Mouse (Mus musculus) cerebellum, adult 2 months (tissue): ENCODE results near the gene Diras2. TPM values are rescaled to one million over a fixed set of nuclear protein-coding genes. Genes with fewer than 3 reads are reported as not detected.

Source experiments
- DNase-seq, 2 experiments: peaks; one replicate each; pipeline ENCODE4 v3.0.0; 2021
- H3K27ac ChIP-seq: fragments of 200-500 bp; 2 replicates; pipeline ENCODE4 v1.5.1; 2012; ENCODE audit warnings: low read length, control low read depth, inconsistent platforms; ENCODE audit not compliant: insufficient read depth
- H3K27me3 ChIP-seq: fragments of 200-500 bp; 2 replicates; pipeline ENCODE4 v1.6.1; 2012; ENCODE audit warnings: inconsistent platforms, mild to moderate bottlenecking, low read length, moderate library complexity; ENCODE audit not compliant: control insufficient read depth, insufficient read depth
- H3K4me1 ChIP-seq: fragments of 200-500 bp; 2 replicates; pipeline ENCODE4 v1.6.1; 2011; ENCODE audit warnings: low read length; ENCODE audit not compliant: control insufficient read depth, insufficient read depth
- H3K4me3 ChIP-seq: fragments of 200-500 bp; replicated peaks from 2 replicates; pipeline ENCODE3; 2011; ENCODE audit warnings: mild to moderate bottlenecking, low read depth, low read length, control low read depth; ENCODE audit not compliant: insufficient read depth
- CTCF ChIP-seq: fragments of 200-500 bp; IDR thresholded peaks from 2 replicates; pipeline ENCODE4 v1.5.1; 2011; ENCODE audit warnings: low read depth, mild to moderate bottlenecking, control low read depth, low read length, moderate library complexity, borderline replicate concordance; ENCODE audit not compliant: insufficient read depth
- POLR2A ChIP-seq: fragments of 200-500 bp; IDR thresholded peaks from 2 replicates; pipeline ENCODE4 v1.6.1; 2011; ENCODE audit warnings: low read length, control low read depth, borderline replicate concordance; ENCODE audit not compliant: insufficient read depth
- WGBS: fragments of 180-500 bp; shearing (Covaris S2); methylation state at CpG from one replicate; pipeline ENCODE4 v1.1.7; 2018; 5-methylcytosine and 5-hydroxymethylcytosine counted together
- polyA plus RNA-seq: library from polyadenylated mRNA; depleted of rRNA; stranded (reverse); fragments of >200 nt; gene quantifications from 2 replicates; pipeline ENCODE4 v1.2.3, GENCODE M21; 2012

The Diras2 gene
- polyA plus RNA-seq, 1 experiment = 241 TPM

DNA sequence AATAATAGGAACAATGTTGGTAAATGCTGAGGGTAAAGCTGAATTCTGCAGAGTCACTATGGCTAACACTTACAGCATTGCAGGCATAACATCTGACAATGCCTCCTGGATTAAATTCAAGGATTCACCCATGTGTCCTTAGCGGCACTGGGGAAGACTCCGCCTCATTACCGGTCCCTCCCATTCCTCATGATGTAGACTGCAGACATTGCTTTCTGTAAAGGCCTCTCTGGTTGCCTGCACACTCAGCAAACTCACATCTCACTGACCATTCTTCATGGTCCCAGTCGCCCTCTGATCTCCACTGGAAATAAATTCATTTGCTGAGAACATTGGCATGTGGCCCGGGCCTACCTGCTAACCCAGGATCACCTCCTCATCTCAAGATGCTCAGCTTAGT is 51.9 kb downstream of the Diras2 start:
- H3K27me3 ChIP-seq = no peaks in the 10 kb centered on the region
- TF ChIP-seq POLR2A (no peak), CTCF (no peak)
- peaks cover 6% of the 10 kb centered on the region; the same call in 1 of the 2 replicates for H3K4me1 ChIP-seq
- DNase-seq = no peak
- WGBS = 91% methylated on average over 5 of the region's 5 CpGs
- H3K4me3 ChIP-seq = no peak overlapping the region
- H3K27ac ChIP-seq = no peak overlapping the region

DNA sequence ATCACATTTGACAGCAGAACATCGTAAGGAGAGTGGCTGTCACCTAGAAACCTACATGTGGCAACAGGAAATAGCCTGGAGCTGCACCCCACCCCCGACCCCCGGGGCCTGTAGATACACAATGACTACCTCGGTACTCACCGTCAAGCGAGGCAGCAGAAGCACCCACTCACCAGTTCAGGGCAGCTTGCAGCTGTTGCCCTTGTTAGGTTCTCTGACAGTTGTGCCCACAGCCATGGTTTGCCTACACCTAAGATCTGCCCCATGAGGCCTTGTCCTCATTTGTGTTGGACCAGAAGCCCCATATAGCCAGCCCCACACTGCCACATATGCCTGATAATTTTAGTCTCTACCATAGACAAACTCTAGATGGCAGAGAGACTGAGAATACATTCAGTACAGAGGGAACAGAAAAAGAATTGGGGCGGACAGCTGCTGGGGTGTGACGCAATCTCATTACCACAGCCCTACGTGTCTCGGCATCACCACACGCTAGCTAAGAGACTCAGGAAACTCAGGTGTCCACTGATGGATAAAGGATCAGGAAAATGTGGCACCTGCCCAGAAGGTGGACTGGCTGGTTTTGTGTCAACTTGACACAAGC is 54.0 kb downstream of the Diras2 start:
- peaks cover 3% of the 10 kb centered on the region; the same call in 1 of the 2 replicates for H3K4me1 ChIP-seq
- no peak for DNase-seq
- no peaks in the 10 kb centered on the region for H3K27me3 ChIP-seq
- 95% methylated on average over 11 of the region's 11 CpGs for WGBS
- no peak overlapping the region for H3K27ac ChIP-seq
- TF ChIP-seq POLR2A (no peak), CTCF (no peak)
- H3K4me3 ChIP-seq = no peak overlapping the region

DNA sequence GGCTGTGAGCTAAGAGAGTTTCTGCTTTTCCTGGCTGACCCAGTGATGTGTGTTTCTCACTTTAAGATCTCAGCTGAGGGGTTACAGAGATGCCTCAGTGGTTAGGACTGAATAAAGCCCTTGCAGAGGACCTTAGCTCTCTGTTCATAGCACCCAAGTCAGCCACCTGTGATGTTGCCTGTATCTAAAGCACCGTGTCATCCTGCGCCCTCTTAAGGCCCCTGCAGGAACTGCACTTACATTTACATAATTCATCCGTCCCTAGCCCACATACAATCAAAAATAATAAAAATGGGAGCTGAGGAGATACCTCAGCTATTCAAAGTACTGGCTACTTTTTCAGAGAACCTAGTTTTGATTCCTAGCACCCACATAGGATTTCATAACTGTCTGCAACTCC is 54.9 kb downstream of the Diras2 start:
- WGBS = 47% methylated on average over 3 of the region's 3 CpGs
- no peak for TF ChIP-seq POLR2A
- TF ChIP-seq CTCF = peak; percentile 50; the same call in 1 of the 2 replicates
- H3K4me1 ChIP-seq = no peaks in the 10 kb centered on the region
- no peak overlapping the region for H3K4me3 ChIP-seq
- H3K27ac ChIP-seq = no peak overlapping the region
- no peaks in the 10 kb centered on the region for H3K27me3 ChIP-seq
- DNase-seq = no peak

DNA sequence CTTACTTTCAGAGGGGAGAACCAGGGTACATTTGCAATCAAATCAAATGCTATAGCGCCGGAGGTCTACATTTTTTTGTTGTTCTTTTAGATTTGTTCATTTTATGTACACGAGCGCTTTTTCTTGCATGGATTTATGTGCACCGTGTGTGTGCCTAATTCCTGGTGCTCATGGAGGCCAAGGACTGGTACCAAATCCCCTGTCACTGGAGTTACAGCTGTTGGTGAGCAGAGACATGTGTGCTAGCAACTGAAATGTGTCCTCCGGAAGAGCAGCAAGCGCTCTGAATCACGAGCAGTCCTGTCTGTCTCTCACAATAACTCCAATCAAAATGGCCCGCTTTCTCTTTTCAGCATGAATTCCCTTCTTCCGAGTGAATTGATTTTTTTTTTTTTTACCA is 55.8 kb downstream of the Diras2 start:
- H3K4me1 ChIP-seq = no peaks in the 10 kb centered on the region; the same call in 1 of the 2 replicates
- H3K4me3 ChIP-seq = no peak overlapping the region
- 81% methylated on average over 10 of the region's 10 CpGs for WGBS
- DNase-seq = no peak
- TF ChIP-seq POLR2A = no peak
- no peak for TF ChIP-seq CTCF
- H3K27me3 ChIP-seq = no peaks in the 10 kb centered on the region
- no peak overlapping the region for H3K27ac ChIP-seq

DNA sequence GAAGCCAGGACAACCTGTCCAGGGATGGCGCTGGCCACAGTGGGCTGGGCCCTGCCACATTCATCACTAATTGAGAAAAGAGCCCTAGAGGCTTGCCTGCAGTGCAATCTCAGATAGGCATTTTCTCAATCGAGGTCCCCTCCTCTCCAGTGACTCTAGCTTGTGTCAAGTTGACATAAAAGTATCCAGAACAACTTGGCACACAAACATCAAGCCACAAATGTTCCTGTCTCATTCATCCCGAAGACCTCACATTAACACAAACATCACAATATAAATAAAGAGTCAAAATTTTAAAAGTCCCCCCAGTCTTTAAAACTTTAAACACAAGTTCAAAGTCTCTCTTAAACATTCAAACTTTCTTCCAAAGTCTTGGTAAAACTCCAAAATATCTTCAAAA is 56.3 kb downstream of the Diras2 start:
- TF ChIP-seq CTCF (no peak), POLR2A (no peak)
- no peak overlapping the region for H3K4me3 ChIP-seq
- no peak overlapping the region for H3K27ac ChIP-seq
- H3K27me3 ChIP-seq = no peaks in the 10 kb centered on the region
- WGBS = 68% methylated on average over 3 of the region's 3 CpGs
- DNase-seq = no peak
- H3K4me1 ChIP-seq = no peaks in the 10 kb centered on the region; the same call in 1 of the 2 replicates

DNA sequence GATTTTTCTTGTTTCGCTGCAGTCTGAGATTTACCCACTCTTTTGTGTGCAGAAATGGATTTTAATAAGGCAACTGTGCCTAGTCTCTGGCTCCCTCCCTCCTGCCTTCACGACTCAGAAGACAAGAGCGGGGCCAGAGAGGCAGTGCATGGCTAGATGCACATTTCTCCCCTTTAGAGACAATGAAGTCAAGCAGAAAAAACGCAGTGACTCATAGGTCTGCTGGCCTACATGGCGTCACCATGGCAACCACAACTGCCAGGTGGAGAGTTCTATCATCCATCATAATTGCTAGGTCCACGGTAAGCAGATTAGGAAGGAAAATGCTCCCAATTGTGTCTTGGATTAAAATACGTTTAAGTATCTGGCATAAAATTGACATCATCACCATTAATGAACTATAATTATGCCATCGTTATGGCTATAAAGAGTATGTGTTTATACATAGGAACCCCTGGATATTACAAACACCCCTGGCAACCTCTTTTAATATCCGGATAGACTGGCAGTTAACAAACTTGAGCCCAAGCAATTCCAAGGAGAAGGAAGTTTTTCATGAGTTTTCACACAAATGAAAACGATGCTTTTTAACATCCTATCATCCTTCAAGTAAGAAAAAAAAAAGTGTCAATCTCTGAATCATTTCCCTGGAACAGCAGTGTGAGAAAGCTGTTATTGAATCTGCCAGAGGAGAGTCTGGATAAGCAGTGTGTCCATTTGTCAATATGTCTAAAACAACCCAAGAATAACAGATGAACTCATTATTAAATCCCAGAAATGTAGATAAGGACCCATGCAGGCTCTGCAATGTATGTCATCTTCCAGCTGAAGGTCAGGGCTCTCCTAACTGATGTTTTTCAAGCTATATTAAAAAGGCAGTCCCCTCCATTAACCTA is 61.0 kb downstream of the Diras2 start:
- Histone ChIP-seq H3K4me1 (peaks cover 9% of the 10 kb centered on the region), H3K4me3 (no peak overlapping the region), H3K27me3 (no peaks in the 10 kb centered on the region), H3K27ac (peak overlapping the region; percentile 71; the same call in 1 of the 2 replicates)
- DNase-seq = peak; percentile 89 to 97
- peak; percentile 54; the same call in 1 of the 2 replicates for TF ChIP-seq POLR2A
- no peak for TF ChIP-seq CTCF
- WGBS = 6% methylated on average over 10 of the region's 10 CpGs

DNA sequence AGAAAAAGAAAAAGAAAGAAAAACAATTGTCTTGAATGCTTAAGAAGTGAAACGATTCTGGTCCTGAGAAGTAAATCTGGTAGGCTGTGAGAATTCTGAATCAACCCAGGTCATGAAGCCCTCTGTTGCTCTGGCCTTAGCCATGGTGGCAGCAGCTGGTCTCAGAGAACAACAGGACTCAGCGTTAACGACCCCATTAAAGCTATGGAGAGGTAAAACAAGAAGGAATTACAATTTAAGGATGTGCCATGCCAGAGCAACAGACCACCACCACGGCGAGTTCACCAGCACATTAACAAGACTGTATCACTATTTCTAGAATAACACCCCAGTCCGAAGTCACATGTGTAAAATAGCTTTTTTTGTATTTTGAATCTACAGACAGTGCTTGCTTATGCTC is 65.9 kb downstream of the Diras2 start:
- peaks cover 15% of the 10 kb centered on the region for H3K4me1 ChIP-seq
- TF ChIP-seq POLR2A = no peak
- TF ChIP-seq CTCF = no peak
- no peak overlapping the region for H3K27ac ChIP-seq
- no peaks in the 10 kb centered on the region for H3K27me3 ChIP-seq
- no peak overlapping the region for H3K4me3 ChIP-seq
- 73% methylated on average over 6 of the region's 6 CpGs for WGBS
- DNase-seq = no peak
